Mouse (Mus musculus): ENCODE data around the gene Cfap46.

Gene Cfap46

GRCm38 (mm10) chr7:139579261-139579905 is 104.2 kb downstream of the Cfap46 start:
- no peak for DNase-seq

GRCm38 (mm10) chr7:139576064-139576686 is 107.4 kb downstream of the Cfap46 start:
- DNase-seq = no peak

- no peak for DNase-seq
These were observed 111.0 kb downstream of the Cfap46 start for GRCm38 (mm10) chr7:139572665-139573064.

- DNase-seq = no peak
These were observed 112.8 kb downstream of the Cfap46 start for GRCm38 (mm10) chr7:139570788-139571187.

- DNase-seq = no peak
These were observed 117.1 kb downstream of the Cfap46 start for GRCm38 (mm10) chr7:139566533-139566932.

- DNase-seq = no peak
These were observed 117.6 kb downstream of the Cfap46 start for GRCm38 (mm10) chr7:139565998-139566397.

- no peak for DNase-seq
These were observed 119.5 kb downstream of the Cfap46 start for GRCm38 (mm10) chr7:139564161-139564560.

GRCm38 (mm10) chr7:139563425-139563824 is 120.2 kb downstream of the Cfap46 start:
- no peak for DNase-seq

GRCm38 (mm10) chr7:139559659-139560058 is 124.0 kb downstream of the Cfap46 start:
- no peak for DNase-seq

- DNase-seq = no peak
These were observed 126.7 kb downstream of the Cfap46 start for GRCm38 (mm10) chr7:139556746-139557526.

GRCm38 (mm10) chr7:139556331-139556730 is 127.3 kb downstream of the Cfap46 start:
- DNase-seq = no peak

GRCm38 (mm10) chr7:139551519-139551918 is 132.1 kb downstream of the Cfap46 start:
- no peak for DNase-seq
